Mouse (Mus musculus): ENCODE measurements around the gene Slc26a5.

The Slc26a5 gene

GRCm38 (mm10) chr5:21865346-21866107, at the start of gene Slc26a5:
Gene Slc26a5, minus strand, starts transcription at chr5:21865604.
- no peak for DNase-seq (ENCODE audit: low read depth)

- no peak for DNase-seq (ENCODE audit: low read depth)
Measured at GRCm38 (mm10) chr5:21914776-21915175, 49.4 kb upstream of the Slc26a5 start.

GRCm38 (mm10) chr5:21912835-21913530, 47.6 kb upstream of the Slc26a5 start:
- no peak for DNase-seq (ENCODE audit: low read depth)

- DNase-seq (ENCODE audit: low read depth), result no peak
Measured at GRCm38 (mm10) chr5:21910726-21911125, 45.3 kb upstream of the Slc26a5 start.

- no peak for DNase-seq (ENCODE audit: low read depth)
Measured at GRCm38 (mm10) chr5:21909713-21910112, 44.3 kb upstream of the Slc26a5 start.

- DNase-seq (ENCODE audit: low read depth), result no peak
Measured at GRCm38 (mm10) chr5:21901411-21901810, 36.0 kb upstream of the Slc26a5 start.

GRCm38 (mm10) chr5:21900891-21901290, 35.5 kb upstream of the Slc26a5 start:
- DNase-seq (ENCODE audit: low read depth), result no peak

- DNase-seq (ENCODE audit: low read depth), result no peak
Measured at GRCm38 (mm10) chr5:21898875-21899274, 33.5 kb upstream of the Slc26a5 start.

- DNase-seq (ENCODE audit: low read depth), result no peak
Measured at GRCm38 (mm10) chr5:21896586-21896985, 31.2 kb upstream of the Slc26a5 start.

GRCm38 (mm10) chr5:21894168-21894567, 28.8 kb upstream of the Slc26a5 start:
- DNase-seq (ENCODE audit: low read depth), result no peak

GRCm38 (mm10) chr5:21866750-21867149, 1.3 kb upstream of the Slc26a5 start:
- DNase-seq (ENCODE audit: low read depth), result no peak

- no peak for DNase-seq (ENCODE audit: low read depth)
Measured at GRCm38 (mm10) chr5:21866311-21866712, 908 bp upstream of the Slc26a5 start.

- DNase-seq (ENCODE audit: low read depth), result no peak
Measured at GRCm38 (mm10) chr5:21858653-21859052, 6.8 kb downstream of the Slc26a5 start.

GRCm38 (mm10) chr5:21851679-21852340, 13.6 kb downstream of the Slc26a5 start:
- DNase-seq (ENCODE audit: low read depth), result no peak

GRCm38 (mm10) chr5:21847438-21847837, 18.0 kb downstream of the Slc26a5 start:
- DNase-seq (ENCODE audit: low read depth), result no peak

GRCm38 (mm10) chr5:21846616-21847290, 18.7 kb downstream of the Slc26a5 start:
- DNase-seq (ENCODE audit: low read depth), result no peak

- peak; percentile 1 for DNase-seq (ENCODE audit: low read depth)
Measured at GRCm38 (mm10) chr5:21844676-21845075, 20.7 kb downstream of the Slc26a5 start.

GRCm38 (mm10) chr5:21831761-21832160, 33.6 kb downstream of the Slc26a5 start:
- no peak for DNase-seq (ENCODE audit: low read depth)

- no peak for DNase-seq (ENCODE audit: low read depth)
Measured at GRCm38 (mm10) chr5:21828855-21829254, 36.5 kb downstream of the Slc26a5 start.

GRCm38 (mm10) chr5:21827643-21828042, 37.8 kb downstream of the Slc26a5 start:
- DNase-seq (ENCODE audit: low read depth), result no peak

- DNase-seq (ENCODE audit: low read depth), result no peak
Measured at GRCm38 (mm10) chr5:21826370-21826769, 39.0 kb downstream of the Slc26a5 start.

GRCm38 (mm10) chr5:21813994-21814393, 51.4 kb downstream of the Slc26a5 start:
- DNase-seq (ENCODE audit: low read depth), result peak; percentile 42
